Mouse (Mus musculus) G1E (cell line): ENCODE measurements around the gene Kank3.

ENCODE experiments used
- CTCF ChIP-seq: IDR thresholded peaks from 2 replicates; pipeline ENCODE4 v1.5.1; 2012; ENCODE audit warnings: low read depth, low read length, inconsistent platforms, mixed read lengths
- GATA2 ChIP-seq: IDR thresholded peaks from 2 replicates; pipeline ENCODE4 v1.6.1; 2012; ENCODE audit warnings: low read depth, low read length, inconsistent platforms, borderline replicate concordance
- TAL1 ChIP-seq: conservative IDR thresholded peaks from 2 replicates; pipeline ENCODE4 v1.6.1; 2012; ENCODE audit warnings: low read depth, low read length, inconsistent platforms, mixed read lengths

- TF ChIP-seq CTCF (no peak), GATA2 (no peak), TAL1 (no peak)
These were observed 32.9 kb downstream of the Kank3 start, which contains the start of gene Cd320 for GRCm38 (mm10) chr17:33842966-33843795.
